Mouse (Mus musculus) lung, postnatal 10 days (tissue): ENCODE results near the gene Vmn1r40.

Experiments used
- DNase-seq: peaks from one replicate; pipeline ENCODE4 v3.0.0; 2021

Vmn1r40 gene

DNA sequence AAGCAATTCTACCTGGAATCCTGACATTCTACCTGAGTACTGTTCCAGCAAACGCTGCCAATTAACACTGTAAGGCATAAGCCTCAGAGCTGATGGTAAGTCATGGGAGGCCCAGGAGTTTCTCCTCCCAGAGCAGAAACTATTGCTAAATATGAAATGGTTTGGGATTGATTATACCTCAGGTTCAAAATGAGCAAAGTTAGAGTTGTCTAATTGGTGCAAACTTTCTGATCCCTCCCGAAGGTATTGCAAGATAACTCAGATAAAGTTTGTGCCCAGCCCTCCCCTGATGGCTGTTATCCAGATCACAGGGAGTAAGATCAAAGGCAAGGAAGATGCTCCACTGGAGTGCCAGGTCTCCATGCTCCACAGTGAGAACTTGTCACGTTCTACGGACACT is at the start of gene Vmn1r40:
Gene Vmn1r40, plus strand, starts transcription at position 301 of the 400 bp plus-strand sequence.
- no peak for DNase-seq

GRCm38 (mm10) chr6:89658342-89658741 is 49.0 kb upstream of the Vmn1r40 start:
- DNase-seq, result no peak

DNA sequence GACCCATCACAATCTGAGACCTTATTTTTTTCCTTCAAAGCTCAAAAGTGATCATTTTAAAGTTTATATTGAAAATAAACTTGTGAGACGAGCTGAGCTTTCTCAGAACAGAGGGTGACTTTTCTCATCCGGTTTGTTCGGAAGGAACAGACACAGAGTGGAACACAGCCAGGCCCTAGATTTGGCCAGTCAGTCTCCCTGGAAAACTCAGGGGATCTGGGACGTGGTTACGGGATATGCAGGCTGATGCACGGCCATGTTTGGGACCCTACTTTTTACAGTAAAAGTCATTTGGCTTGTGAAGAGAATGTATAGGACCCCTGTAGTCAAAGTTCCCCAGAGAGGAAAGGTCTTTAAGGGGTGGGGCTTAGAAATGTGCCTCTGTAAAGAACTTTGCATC is 48.4 kb upstream of the Vmn1r40 start:
- no peak for DNase-seq

DNA sequence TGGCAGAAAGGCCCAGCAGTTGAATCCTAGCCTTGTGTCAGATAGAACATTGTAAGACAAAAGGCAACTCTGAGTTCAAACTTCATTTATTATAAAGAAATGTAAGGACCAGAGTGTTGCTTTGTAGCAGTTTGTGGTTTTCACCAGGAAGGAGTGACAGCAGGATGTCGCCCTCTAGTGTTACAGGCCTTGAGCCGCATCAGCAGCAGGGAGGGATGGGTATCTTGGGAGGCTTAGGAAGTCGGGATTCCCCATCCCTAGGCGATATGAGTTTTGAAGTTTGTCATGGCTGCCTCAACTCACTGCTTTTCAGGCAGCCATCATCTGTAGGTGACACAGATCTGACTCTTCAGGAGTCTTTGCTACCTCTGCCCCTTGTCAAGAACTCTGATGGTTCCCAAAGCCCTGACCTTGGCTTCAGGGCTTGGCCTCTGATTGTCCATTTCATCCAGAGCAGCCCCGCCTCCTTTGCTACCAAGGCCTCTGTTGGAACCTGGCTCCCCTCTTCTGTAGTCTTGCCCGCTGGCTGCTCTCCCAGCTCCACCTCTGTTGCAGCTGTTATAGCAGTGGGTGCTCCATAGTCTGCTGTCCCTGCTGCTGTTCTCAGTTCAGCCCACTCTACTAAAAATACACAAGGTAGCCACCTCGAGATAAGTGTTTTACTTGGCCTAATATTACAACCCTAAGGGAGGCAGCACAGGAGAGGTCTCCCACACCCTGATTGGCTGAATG is 47.5 kb upstream of the Vmn1r40 start:
- DNase-seq, result peak; percentile 63

GRCm38 (mm10) chr6:89660490-89660889 is 46.9 kb upstream of the Vmn1r40 start:
- no peak for DNase-seq

DNA sequence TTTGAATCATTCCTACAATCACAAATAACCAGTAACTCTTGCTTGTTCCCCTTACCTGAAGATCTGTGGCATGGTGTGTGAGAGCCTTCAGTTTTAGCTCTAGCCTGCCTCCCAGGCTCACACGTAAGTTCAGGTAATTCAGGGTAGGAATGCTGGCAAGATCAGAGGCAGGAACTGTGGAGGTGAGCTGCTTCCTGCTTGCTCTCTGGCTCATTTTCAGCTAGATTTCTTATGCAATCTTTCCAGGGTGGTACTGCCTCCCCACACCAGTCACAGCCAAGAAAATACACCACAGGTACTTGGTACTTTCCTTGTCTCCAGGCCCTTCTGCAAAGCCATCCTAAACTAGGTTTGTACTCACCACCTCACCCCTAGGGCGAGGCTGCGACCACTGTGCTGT is 44.8 kb upstream of the Vmn1r40 start:
- DNase-seq, result no peak

- no peak for DNase-seq
Measured at GRCm38 (mm10) chr6:89665155-89665554, 42.2 kb upstream of the Vmn1r40 start.

GRCm38 (mm10) chr6:89665667-89666066 is 41.7 kb upstream of the Vmn1r40 start:
- DNase-seq, result no peak

DNA sequence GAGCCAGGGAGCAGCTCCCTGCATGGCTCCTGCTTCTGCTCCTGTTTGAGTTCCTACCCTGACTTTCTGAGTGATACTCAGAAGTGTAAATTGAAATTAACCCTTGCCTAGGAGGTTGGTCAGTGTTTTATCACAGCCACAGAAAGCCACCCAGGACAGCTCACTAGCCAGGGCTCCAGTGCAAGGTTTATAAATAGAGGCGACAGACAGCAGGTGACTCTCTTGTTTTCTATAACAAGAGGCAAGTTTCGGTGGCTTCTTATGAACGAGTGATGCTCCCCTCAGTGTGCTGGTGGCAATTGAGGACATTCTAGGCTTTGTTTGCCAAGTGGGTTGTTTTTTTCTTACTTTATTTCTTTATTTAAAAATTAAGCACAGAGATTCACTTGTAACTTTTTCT is 40.4 kb upstream of the Vmn1r40 start:
- no peak for DNase-seq

GRCm38 (mm10) chr6:89669556-89669955 is 37.8 kb upstream of the Vmn1r40 start:
- no peak for DNase-seq

GRCm38 (mm10) chr6:89671431-89671830 is 35.9 kb upstream of the Vmn1r40 start:
- DNase-seq, result no peak

- DNase-seq, result no peak
Measured at GRCm38 (mm10) chr6:89672641-89673040, 34.7 kb upstream of the Vmn1r40 start.

DNA sequence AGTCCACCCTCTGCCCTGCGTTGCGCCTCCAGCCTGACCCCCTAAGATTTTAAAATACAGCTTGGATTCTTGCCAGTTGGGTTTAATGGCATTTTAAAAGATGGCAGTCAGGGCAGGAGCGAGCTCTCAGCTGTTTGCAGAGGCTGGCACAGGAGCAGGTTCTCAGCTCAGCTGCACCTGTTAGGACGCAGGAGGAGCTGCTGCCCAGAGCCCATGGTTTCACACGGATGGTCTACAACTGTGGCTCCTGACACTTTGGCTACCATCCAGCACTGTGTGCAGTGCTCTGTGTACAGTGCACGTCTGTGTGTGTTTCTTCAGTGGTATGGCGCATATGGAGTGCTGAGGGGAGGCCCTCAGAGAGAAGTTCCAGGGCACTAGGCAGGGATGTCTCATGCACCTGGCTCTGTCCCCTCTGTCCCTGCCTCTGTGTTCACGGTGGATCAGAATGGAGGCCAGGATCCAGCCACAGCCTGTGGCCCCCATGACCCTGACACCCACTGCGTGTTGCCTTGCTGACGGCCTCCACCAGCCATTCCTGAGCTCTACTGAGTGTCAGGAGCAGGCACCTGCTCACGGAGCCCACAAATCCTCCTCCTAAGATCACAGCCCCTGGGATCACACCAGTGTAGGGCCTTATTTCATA is 34.1 kb upstream of the Vmn1r40 start:
- no peak for DNase-seq

GRCm38 (mm10) chr6:89678522-89678921 is 28.8 kb upstream of the Vmn1r40 start:
- DNase-seq, result no peak

DNA sequence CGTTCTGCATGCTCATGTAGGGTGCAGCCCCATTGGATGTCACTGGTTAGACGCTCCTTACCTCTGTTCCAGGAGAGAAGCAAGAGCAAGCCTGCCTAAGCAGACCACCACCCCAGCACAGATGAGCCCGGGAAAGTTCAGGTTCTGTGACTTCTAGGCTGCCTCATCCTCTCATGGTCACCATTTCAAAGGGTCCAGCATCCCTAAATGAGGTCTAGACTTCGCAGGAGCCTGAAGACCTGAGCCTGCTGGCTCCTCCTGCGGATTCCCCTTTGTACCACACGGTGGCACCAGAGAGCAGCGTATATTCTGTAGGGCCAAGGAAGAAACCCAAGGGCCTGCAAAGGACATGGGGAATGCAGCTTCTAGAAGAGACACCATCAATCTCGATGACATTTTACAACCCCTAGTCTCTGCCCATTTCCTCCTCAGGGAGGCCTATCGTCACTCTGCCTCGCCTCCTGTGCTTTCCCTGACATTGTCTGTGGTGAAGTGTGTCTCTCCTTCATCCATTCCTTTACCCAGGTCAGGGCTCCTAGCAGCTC is 28.0 kb upstream of the Vmn1r40 start:
- peak; percentile 75 for DNase-seq

- peak; percentile 85 for DNase-seq
Measured at GRCm38 (mm10) chr6:89680155-89680554, 27.2 kb upstream of the Vmn1r40 start.

DNA sequence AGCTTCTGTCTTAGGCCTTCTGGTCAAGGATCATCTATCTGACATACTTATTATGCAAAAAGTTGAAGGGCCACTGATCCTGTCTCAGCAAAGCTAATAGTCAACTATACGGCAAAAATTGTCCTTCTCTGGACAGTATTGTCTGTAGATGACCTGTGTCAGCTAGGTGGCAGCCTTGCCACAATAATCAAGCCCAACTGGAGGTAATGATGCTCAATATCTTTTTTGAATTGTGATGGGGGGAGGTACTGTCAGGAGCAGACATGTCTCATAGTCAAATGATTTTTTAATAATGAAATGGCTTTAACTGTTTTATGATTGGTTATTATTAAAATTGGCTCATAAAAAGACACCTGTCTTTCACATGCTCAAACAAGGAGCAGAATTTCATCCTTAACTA is 23.1 kb upstream of the Vmn1r40 start:
- DNase-seq, result no peak

- DNase-seq, result no peak
Measured at GRCm38 (mm10) chr6:89687100-89687499, 20.2 kb upstream of the Vmn1r40 start.

DNA sequence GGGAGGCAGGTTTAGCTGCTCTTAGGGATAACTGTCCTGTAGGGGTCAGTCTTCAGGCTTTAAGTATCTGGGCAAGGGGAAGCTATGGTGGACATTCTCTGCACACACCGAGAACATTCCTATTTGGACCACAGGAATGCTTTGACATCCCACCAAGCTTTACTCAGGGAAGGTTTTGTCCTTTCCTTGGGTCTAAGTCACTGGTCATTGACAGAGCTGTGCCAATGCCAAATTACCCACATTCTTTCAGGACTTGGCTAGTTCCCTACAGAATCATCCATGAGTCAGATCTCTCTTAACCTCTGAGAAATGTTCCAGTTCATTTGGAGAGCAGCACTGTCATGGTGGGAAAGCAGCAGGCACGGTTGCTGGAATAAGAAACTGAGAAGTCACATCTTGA is 716 bp upstream of the Vmn1r40 start:
- no peak for DNase-seq

DNA sequence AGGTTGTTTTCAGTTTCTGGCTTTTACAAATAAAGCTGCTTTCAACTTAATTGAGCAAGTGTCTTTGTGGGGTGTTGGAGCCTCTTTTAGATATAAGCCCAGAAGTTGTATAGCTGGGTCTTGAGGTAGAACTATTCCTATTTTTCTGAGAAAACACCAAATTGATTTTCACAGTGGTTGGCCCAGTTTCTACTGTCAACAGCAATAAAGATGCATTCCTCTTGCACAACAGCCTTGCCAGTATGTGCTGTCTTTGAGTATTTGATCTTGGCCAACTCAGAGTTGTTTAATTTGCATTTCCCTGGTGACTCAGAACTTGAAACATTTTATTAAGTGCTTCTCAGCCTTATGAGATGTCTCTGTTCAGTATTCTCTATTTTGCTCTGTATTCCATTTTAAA is 10.7 kb downstream of the Vmn1r40 start:
- DNase-seq, result no peak

DNA sequence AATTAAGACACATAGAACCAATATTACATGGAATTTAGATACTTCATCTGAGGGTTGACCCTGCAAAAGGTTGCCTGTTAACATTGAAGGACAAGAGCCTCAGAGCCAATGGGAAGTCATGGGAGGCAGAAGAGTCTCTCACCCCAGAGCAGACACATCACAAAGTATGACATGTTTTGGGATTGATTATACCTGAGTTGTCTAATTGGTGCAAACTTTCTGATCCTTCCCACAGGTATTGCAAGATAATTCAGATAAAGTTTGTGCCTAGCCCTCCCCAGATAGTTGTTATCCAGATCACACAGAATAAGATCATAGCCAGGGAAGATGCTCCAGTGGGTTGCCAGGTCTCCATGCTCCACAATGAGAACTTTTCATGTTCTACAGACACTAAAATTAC is 33.1 kb downstream of the Vmn1r40 start, which contains the start of gene Vmn1r41:
Gene Vmn1r41, plus strand, starts transcription at position 301 of the 400 bp plus-strand sequence.
- no peak for DNase-seq

DNA sequence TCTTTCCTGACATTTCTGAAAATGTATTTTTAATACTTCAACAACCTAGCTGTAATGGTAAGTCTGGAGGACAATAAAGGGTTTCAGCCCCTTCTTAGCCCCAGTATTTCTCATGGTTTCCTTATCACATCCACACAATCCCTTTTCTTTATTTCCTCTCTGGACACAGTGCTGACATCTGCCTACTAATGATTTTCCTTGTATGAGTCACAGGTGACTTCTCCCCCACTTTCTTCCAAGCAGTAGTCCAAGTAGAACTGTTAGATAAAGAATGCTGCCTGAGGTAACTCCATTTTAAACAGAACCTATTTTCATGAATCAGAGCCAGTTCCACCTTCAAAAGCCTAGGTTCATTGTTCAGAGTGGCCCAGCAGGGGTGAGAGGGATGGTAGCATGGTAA is 35.5 kb downstream of the Vmn1r40 start:
- no peak for DNase-seq
